Mouse (Mus musculus): Measurements from ENCODE around the gene Myh9.
A peak's percentile ranks its signal among the peaks of the same experiment; 100 is the strongest.
"Not testable (repeated sequence)": the region's sequence is repeated elsewhere in the genome, so short reads cannot be mapped to it uniquely, and the experiment has no call there.

The Myh9 gene

GRCm38 (mm10) chr15:77868340-77868739 lies 26.4 kb upstream of the Myh9 start:
- peak; percentile 60 to 83 for DNase-seq (ENCODE audit: inconsistent age in 2 of 2, low spot score in 1 of 2)

- DNase-seq (ENCODE audit: inconsistent age in 2 of 2, low spot score in 1 of 2) = not testable (repeated sequence)
Measured at GRCm38 (mm10) chr15:77867231-77867968, 25.4 kb upstream of the Myh9 start.

GRCm38 (mm10) chr15:77866583-77867220 lies 24.7 kb upstream of the Myh9 start:
- peak; percentile 48 to 76 for DNase-seq (ENCODE audit: inconsistent age in 2 of 2, low spot score in 1 of 2)

- no peak for DNase-seq (ENCODE audit: inconsistent age in 2 of 2, low spot score in 1 of 2)
Measured at GRCm38 (mm10) chr15:77864063-77864758, 22.2 kb upstream of the Myh9 start.

GRCm38 (mm10) chr15:77862991-77863972 lies 21.3 kb upstream of the Myh9 start:
- no peak for DNase-seq (ENCODE audit: inconsistent age in 2 of 2, low spot score in 1 of 2)

- DNase-seq (ENCODE audit: inconsistent age in 2 of 2, low spot score in 1 of 2) = peak in 1 of 2 experiments; percentile 64
Measured at GRCm38 (mm10) chr15:77860081-77860665, 18.2 kb upstream of the Myh9 start.

- peak; percentile 58 to 83 for DNase-seq (ENCODE audit: inconsistent age in 2 of 2, low spot score in 1 of 2)
Measured at GRCm38 (mm10) chr15:77857662-77858156, 15.7 kb upstream of the Myh9 start.

GRCm38 (mm10) chr15:77856541-77856940 lies 14.6 kb upstream of the Myh9 start:
- DNase-seq (ENCODE audit: inconsistent age in 2 of 2, low spot score in 1 of 2) = peak; percentile 91 to 95

GRCm38 (mm10) chr15:77855301-77855700 lies 13.3 kb upstream of the Myh9 start:
- no peak for DNase-seq (ENCODE audit: inconsistent age in 2 of 2, low spot score in 1 of 2)

GRCm38 (mm10) chr15:77852001-77852400 lies 10.0 kb upstream of the Myh9 start:
- no peak for DNase-seq (ENCODE audit: inconsistent age in 2 of 2, low spot score in 1 of 2)

GRCm38 (mm10) chr15:77851136-77851535 lies 9.2 kb upstream of the Myh9 start:
- no peak for DNase-seq (ENCODE audit: inconsistent age in 2 of 2, low spot score in 1 of 2)

GRCm38 (mm10) chr15:77849572-77850229 lies 7.7 kb upstream of the Myh9 start:
- DNase-seq (ENCODE audit: inconsistent age in 2 of 2, low spot score in 1 of 2) = no peak

GRCm38 (mm10) chr15:77849039-77849436 lies 7.1 kb upstream of the Myh9 start:
- no peak for DNase-seq (ENCODE audit: inconsistent age in 2 of 2, low spot score in 1 of 2)

GRCm38 (mm10) chr15:77848415-77849038 lies 6.6 kb upstream of the Myh9 start:
- no peak for DNase-seq (ENCODE audit: inconsistent age in 2 of 2, low spot score in 1 of 2)

- no peak for DNase-seq (ENCODE audit: inconsistent age in 2 of 2, low spot score in 1 of 2)
Measured at GRCm38 (mm10) chr15:77847826-77848225, 5.9 kb upstream of the Myh9 start.

- no peak for DNase-seq (ENCODE audit: inconsistent age in 2 of 2, low spot score in 1 of 2)
Measured at GRCm38 (mm10) chr15:77847108-77847507, 5.1 kb upstream of the Myh9 start.

GRCm38 (mm10) chr15:77845931-77846595 lies 4.1 kb upstream of the Myh9 start:
- DNase-seq (ENCODE audit: inconsistent age in 2 of 2, low spot score in 1 of 2) = not testable (repeated sequence)

GRCm38 (mm10) chr15:77844955-77845635 lies 3.1 kb upstream of the Myh9 start:
- peak in 1 of 2 experiments; percentile 57 for DNase-seq (ENCODE audit: inconsistent age in 2 of 2, low spot score in 1 of 2)
